Mouse (Mus musculus) liver, embryonic 14.5 days (tissue): ENCODE data around the gene Dnajc30.

Experiments used
- CTCF ChIP-seq: IDR thresholded peaks from 2 replicates; pipeline ENCODE4 v1.5.1; 2016; ENCODE audit warnings: antibody characterized with exemption, low read depth, control low read depth
- EP300 ChIP-seq: IDR thresholded peaks from 2 replicates; pipeline ENCODE4 v1.6.1; 2016; ENCODE audit warnings: antibody characterized with exemption, low read depth

DNA sequence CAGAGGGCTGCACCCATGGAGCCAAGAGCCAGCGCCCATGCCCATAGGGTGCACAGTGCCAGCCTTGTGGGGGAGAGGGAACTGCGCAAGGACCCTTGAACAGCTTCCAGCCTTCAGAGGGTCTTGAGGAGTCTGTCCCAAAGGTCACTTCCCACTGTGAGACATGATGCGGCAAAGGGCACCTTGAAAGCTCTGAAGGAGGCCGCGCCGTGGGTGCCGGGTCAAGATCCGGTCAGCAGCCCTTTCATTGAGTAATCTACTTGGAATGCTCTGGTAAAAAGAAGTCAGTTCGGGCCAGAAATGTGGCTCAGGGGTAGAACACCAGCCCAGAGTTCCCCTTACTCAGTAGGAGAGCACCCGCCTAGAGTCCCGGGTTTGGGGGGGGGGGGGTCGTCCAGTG is 49.8 kb downstream of the Dnajc30 start:
- no peak for TF ChIP-seq CTCF
- TF ChIP-seq EP300: no peak
